Mouse (Mus musculus): ENCODE results near the gene Bfsp2.

DNA sequence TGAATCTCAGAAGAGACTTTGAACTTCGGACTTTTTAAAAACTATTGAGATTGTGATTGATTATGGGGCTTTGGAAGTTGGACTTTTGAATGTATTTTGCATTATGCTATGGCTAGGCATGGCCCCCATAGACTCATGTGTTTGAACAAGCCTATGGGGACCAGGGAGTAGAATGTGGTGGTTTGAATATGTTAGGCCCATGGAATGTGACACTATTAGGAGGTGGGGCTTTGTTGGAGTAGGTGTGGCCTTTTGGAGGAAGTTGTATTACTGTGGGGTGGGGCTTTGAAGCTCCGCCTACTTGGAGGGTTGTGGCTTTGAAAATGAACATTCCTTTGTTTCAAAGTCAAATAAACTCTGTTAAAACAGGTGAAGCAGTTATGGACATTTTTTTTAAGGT is 61.4 kb downstream of the Bfsp2 start:
- TF ChIP-seq POLR2A (IDR thresholded peaks at IDR 0.05; ENCODE audit: insufficient read depth, low read length) (no peak), CTCF (IDR thresholded peaks at IDR 0.05; ENCODE audit: low read depth, low read length) (no peak)
